Mouse (Mus musculus) left cerebral cortex, postnatal 10 days (tissue): ENCODE measurements around the gene Add2. TPM values are rescaled to one million over a fixed set of nuclear protein-coding genes. Genes with fewer than 3 reads are reported as not detected.

Source experiments
- DNase-seq, 2 experiments: peaks; one replicate each; pipeline ENCODE4 v3.0.0; 2021 to 2022; ENCODE audit warnings: low spot score in 2 of 2, mixed read lengths in 1 of 2; ENCODE audit errors: extremely low spot score in 1 of 2
- intact Hi-C: fragments of 180-260 bp; cut with DNase I; formaldehyde crosslinking; loops from one replicate; pipeline ENCODE4 v1.15.1; 2025
- total RNA-seq, 2 experiments: library from RNA; stranded (reverse); gene quantifications; 2 replicates each; pipeline ENCODE4 v1.2.3; 2021

The Add2 gene
- total RNA-seq, 2 experiments from 2014 or later: 198 to 206 TPM

GRCm38 (mm10) chr6:86104719-86105118 lies 76.2 kb downstream of the Add2 start:
- DNase-seq: no peak
- intact Hi-C loops: no loop called here

DNA sequence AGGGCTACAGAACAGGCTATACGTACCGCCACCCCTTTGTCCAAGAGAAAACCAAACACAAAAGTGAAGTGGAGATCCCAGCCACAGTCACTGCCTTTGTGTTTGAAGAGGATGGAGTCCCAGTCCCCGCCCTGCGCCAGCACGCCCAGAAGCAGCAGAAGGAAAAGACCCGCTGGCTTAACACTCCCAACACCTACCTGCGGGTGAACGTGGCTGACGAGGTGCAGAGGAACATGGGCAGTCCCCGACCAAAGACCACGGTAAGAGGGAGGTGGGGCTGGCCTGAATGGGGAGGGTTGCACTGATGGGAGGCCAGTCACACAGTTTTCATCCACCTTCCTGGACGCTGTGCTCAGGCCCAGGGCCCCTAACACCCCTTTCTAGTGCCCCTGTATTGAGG lies 77.6 kb downstream of the Add2 start:
- DNase-seq: no peak
- intact Hi-C loops: no loop called here

- intact Hi-C loops: no loop called here
- no peak for DNase-seq
Observed at GRCm38 (mm10) chr6:86107101-86107500, 78.6 kb downstream of the Add2 start.

GRCm38 (mm10) chr6:86115843-86116242 lies 87.4 kb downstream of the Add2 start:
- intact Hi-C loops: no loop called here
- DNase-seq: no peak

DNA sequence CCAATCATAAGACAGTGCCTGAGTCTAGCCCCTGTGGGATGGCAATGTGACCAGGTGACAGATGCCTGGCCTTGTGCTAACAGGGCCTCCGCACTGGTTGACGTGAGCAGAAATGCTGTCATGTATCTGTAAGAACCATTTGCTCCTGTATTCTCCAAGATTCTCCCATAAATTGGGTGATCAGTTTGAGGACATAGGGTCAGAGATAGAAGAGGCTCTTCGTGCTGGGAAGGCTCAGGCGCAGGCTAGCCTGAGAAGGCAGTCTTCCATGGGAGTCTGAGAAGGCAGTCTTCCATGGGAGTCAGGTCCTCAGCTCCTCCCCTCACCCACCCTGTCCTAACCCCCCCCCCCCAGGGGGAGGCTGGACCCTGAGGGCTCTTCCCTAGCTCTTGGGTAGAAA lies 94.6 kb downstream of the Add2 start:
- DNase-seq: no peak

DNA sequence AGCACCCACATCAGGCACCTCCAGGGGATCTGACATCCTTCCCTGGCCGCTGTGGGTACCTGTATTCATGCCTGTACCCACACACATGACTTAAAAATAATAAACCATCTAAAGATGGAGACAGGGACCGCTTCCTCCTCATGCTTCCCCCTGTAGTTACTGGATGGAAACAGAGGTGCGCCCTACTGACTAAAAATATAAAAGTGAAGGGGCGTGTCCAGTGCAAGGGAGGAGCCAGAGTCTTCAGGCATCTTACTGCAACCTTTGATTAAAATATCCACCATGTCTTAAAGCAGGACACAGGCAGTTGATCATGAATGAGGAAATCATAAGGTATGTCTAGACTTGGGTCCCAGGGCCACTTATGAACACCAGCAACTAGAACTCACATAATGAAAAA lies 97.3 kb downstream of the Add2 start:
- intact Hi-C loops: loop anchor here (2.0 kb wide), 1 partner anchor 239 kb away; the partner anchor contains the start of gene Fam136a
- no peak for DNase-seq

More for the DNA sequence above, 94.6 kb downstream of the Add2 start:
- intact Hi-C loops: no loop called here

GRCm38 (mm10) chr6:86126953-86127581 lies 98.6 kb downstream of the Add2 start:
- DNase-seq: peak; percentile 67 to 74
- intact Hi-C loops: loop anchor here (2.0 kb wide), 1 partner anchor 238 kb away; the partner anchor contains the start of gene Fam136a

DNA sequence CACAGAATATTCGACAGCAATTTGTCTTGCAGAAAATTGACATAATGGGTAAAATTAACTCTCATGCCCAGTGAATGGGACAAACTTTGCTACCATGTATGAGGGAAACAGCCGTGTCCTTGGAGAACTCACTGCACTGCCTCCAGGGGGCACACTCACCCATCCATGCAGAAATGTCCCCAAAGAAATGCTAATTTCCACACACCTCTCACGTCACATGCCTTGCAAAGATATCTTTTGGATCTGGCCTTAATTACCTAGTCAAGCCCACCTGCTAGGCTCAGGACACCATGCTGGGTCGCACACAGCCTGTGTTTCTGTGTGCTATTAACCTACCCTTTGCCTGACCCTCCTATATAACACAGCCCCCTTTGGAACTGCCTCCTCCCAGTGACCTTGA lies 100.0 kb downstream of the Add2 start:
- intact Hi-C loops: no loop called here
- peak in 1 of 2 experiments; percentile 54 for DNase-seq

- no peak for DNase-seq
- intact Hi-C loops: loop anchor here (5.0 kb wide), 1 partner anchor 47 kb away; no protein-coding TSS in a partner anchor
Observed at GRCm38 (mm10) chr6:86129872-86130498, 101.5 kb downstream of the Add2 start.

DNA sequence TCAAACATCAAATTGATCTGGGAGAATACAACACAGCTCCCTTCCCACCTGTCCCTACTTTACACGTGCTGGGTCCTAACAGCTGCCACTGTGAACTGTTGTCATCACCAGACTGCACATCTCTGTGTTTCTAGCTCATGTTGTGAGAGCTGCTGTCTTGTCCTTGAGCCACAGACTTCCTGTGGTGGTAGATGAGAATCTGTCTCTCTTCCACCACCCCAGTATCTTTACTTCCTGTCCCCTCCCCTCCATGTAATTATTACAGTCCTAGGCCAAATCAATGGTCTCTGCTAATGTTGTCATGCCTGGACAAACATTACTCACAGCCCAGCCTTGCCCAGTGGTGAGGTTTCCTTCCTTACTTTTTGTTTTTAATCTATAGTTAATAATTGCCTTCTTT lies 105.4 kb downstream of the Add2 start:
- intact Hi-C loops: loop anchor here (5.0 kb wide), 1 partner anchor 43 kb away; no protein-coding TSS in a partner anchor
- no peak for DNase-seq

DNA sequence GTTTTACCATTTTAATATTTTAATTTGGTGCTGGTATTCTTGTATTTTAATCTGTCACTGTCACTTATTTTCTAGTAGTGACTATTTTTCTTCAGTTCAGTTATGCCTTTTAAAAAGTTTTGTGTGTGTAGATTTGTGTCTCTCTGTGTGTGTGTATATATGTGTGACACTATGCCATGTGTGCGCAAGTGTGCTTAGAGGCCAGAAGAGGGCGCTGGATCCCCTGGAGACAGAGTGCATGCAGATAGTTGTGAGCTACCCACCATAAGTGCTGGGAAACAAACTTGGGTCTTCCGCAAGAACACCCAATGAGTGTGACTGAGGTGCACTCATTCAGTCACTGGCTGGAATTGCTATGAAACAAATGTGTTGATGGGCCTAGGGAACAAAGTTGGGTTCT lies 107.7 kb downstream of the Add2 start:
- no peak for DNase-seq
- intact Hi-C loops: no loop called here

GRCm38 (mm10) chr6:86141284-86141683 lies 112.8 kb downstream of the Add2 start:
- intact Hi-C loops: loop anchor here (5.0 kb wide), 1 partner anchor 51 kb away; no protein-coding TSS in a partner anchor
- peak in 1 of 2 experiments; percentile 4 for DNase-seq

DNA sequence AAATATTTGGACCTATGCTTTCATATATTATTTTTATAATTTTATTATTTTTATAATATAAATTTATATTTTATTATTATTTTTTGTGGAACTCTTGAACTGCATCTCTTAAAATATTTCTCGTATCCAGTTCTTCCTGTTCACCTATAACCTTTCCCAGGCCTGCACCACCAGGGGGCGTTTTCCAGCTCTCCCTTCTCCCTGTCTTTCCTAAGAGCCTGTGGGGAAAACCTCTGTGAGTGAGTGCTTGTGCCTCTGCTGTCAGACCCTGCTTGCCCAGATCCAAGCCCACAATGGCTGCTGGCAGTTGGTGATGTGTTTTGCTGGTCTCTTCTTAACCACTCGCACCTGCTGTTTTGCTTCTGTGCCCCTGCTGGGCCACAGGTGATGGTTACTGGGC lies 113.3 kb downstream of the Add2 start:
- peak in 1 of 2 experiments; percentile 81 for DNase-seq
- intact Hi-C loops: loop anchor here (5.0 kb wide), 1 partner anchor 50 kb away; no protein-coding TSS in a partner anchor

DNA sequence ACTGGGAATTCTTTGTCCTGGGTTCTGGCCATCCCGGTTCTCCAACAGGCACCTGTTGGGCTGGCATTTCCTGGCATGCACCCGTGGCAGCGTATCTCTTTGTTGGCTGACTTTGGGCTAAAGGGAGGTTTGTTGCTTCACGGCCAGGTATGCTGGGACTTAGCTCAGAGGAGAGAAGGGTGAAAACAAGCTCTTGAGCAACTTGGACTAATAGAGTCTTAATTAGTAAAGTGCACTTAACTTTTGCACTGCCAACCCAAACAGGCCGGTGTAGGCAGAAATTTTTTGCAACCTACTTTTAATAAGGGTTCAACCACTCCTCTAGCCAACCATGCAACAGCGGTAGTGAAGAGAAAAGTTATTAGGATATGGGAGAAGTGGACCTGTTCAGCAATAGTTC lies 116.5 kb downstream of the Add2 start:
- intact Hi-C loops: loop anchor here (5.0 kb wide), 1 partner anchor 47 kb away; no protein-coding TSS in a partner anchor

GRCm38 (mm10) chr6:86148518-86148917 lies 120.0 kb downstream of the Add2 start:
- intact Hi-C loops: no loop called here
- no peak for DNase-seq

More for the DNA sequence above, 116.5 kb downstream of the Add2 start:
- no peak for DNase-seq

DNA sequence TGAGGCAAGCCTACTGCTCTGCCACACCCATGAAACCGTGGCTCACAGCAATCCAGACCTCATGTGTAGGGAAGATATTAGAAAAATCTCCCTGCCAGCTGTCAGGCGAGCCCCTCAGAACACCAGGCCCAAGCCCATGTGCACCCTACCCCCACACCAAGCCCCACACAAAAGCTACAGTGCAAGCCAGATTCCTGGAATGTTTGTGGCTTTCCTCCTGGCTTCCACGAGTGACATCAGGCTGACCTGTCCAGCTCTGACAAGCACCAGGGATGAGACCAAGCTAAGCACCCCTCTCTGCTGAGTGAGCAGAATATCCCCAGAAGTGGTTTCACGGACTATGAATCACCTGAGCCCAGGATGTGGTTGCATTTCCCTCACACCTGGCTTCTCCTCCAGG lies 120.5 kb downstream of the Add2 start:
- intact Hi-C loops: no loop called here
- DNase-seq: no peak

DNA sequence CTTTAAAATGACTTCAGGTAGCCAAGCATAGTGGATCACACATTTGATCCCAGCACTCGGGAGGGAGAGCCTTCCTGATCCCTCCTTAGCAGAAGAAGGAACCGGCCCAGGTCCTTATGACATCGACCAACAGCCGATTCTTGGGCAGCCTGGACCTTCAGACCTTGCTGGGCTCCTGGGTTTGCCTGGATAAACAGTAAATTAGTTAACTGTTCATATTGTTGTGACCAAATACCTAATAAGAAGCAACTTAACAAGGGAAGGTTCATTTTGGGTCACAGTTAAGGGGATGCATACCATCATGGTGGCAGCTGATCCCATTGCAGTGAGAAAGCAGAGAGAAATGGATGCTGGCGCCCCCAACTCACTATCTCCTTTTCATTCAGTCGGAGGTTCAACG lies 124.2 kb downstream of the Add2 start:
- intact Hi-C loops: no loop called here

GRCm38 (mm10) chr6:86153436-86153990 lies 125.0 kb downstream of the Add2 start:
- DNase-seq: no peak
- intact Hi-C loops: no loop called here

More for the DNA sequence above, 124.2 kb downstream of the Add2 start:
- DNase-seq: no peak

DNA sequence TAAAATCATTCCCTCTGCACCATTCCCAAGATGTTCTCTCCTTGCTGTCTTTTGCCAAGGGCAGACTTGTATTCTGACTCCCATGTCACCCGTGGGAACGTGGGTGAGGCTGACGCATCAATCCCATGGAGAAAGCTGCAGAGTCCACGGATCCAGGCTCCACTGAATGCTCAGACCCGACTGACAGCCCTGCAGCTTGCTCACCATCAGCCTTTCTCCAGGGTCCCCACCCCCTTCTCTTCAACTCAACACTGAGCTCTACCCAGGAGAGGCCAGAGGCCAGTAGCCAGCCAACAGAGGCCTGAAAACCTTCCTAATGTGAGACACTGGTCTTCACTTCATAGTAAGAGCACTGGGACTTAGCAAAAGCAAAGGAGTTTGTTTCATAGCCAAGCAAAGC lies 125.5 kb downstream of the Add2 start:
- intact Hi-C loops: no loop called here
- no peak for DNase-seq

GRCm38 (mm10) chr6:86154481-86154880 lies 126.0 kb downstream of the Add2 start:
- no peak for DNase-seq
- intact Hi-C loops: no loop called here
